Comparison of ENCODE assay signal across 9 mouse cellular contexts in genomic region chr13:21243196-21243595, GRCm38 (mm10). TPM values are rescaled to one million over a fixed set of nuclear protein-coding genes. Genes with fewer than 3 reads are reported as not detected.
DNase-seq lines count a peak whose midpoint lies in the region; ATAC-seq and TF ChIP-seq lines count a peak whose summit lies in the region.
"Had no signal": no experiment of that assay in that cellular context is flagged by ENCODE, and none has a peak within 500 bp of the region (broad histone marks: within the 10 kb centered on the region; RNA-seq: fewer than 3 reads in every experiment).

No protein-coding gene starts in this region.

- no peak for TF ChIP-seq CTCF in midbrain, postnatal 0 days (IDR thresholded peaks at IDR 0.05)

- 23% methylated on average over 13 of the region's 13 CpGs for WGBS in kidney, embryonic 16.5 days
- 22% methylated on average over 13 of the region's 13 CpGs for WGBS in embryonic facial prominence, embryonic 14.5 days
- WGBS in intestine, embryonic 15.5 days: 17% methylated on average over 13 of the region's 13 CpGs
- WGBS in midbrain, postnatal 0 days: 22% methylated on average over 13 of the region's 13 CpGs

- H3K27me3 ChIP-seq in kidney, embryonic 16.5 days (ENCODE audit: insufficient read depth, low read length): peaks cover 23% of the 10 kb centered on the region
- peaks cover 17% of the 10 kb centered on the region for H3K27me3 ChIP-seq in embryonic facial prominence, embryonic 14.5 days (replicated peaks; ENCODE audit: control insufficient read depth, insufficient read depth, low read length)
- H3K27me3 ChIP-seq in intestine, embryonic 15.5 days (replicated peaks): no peaks in the 10 kb centered on the region
- H3K27me3 ChIP-seq in midbrain, postnatal 0 days (ENCODE audit: insufficient read depth, low read length): peaks cover 17% of the 10 kb centered on the region

- H3K4me1 ChIP-seq in kidney, embryonic 16.5 days (ENCODE audit: insufficient read depth, low read length): peaks cover 8% of the 10 kb centered on the region; the same call in 1 of the 2 replicates
- H3K4me1 ChIP-seq in embryonic facial prominence, embryonic 14.5 days (ENCODE audit: control insufficient read depth, insufficient read depth, low read length): no peaks in the 10 kb centered on the region
- H3K4me1 ChIP-seq in intestine, embryonic 15.5 days (replicated peaks): peaks cover 5% of the 10 kb centered on the region
- H3K4me1 ChIP-seq in midbrain, postnatal 0 days (ENCODE audit: insufficient read depth, low read length): no peaks in the 10 kb centered on the region

- H3K9me3 ChIP-seq in kidney, embryonic 16.5 days (ENCODE audit: low read length): peaks cover 3% of the 10 kb centered on the region; the same call in 1 of the 2 replicates
- no peaks in the 10 kb centered on the region for H3K9me3 ChIP-seq in embryonic facial prominence, embryonic 14.5 days (ENCODE audit: control insufficient read depth, low read length)
- no peaks in the 10 kb centered on the region for H3K9me3 ChIP-seq in intestine, embryonic 15.5 days
- H3K9me3 ChIP-seq in midbrain, postnatal 0 days (ENCODE audit: low read length): no peaks in the 10 kb centered on the region

- no peak for ATAC-seq in kidney, embryonic 16.5 days (ENCODE audit: low FRiP score, low TSS enrichment)
- ATAC-seq in embryonic facial prominence, embryonic 14.5 days (ENCODE audit: low read depth): no peak
- ATAC-seq in intestine, embryonic 15.5 days: no peak
- no peak for ATAC-seq in midbrain, postnatal 0 days (ENCODE audit: low FRiP score)

- no peak for DNase-seq in kidney, adult 18-20 months
- DNase-seq in embryonic facial prominence, embryonic 14.5 days (ENCODE audit: low spot score): no peak
- DNase-seq in midbrain, postnatal 0 days (ENCODE audit: low spot score): no peak
- DNase-seq in retina, embryonic 14.5 days (ENCODE audit: low spot score): no peak
- no peak for DNase-seq in thymus, postnatal 25 days
- DNase-seq in T-cell, adult 2 months (ENCODE audit: low spot score): no peak

- H3K36me3 ChIP-seq in kidney, embryonic 16.5 days (ENCODE audit: insufficient read depth, low read length): no peaks in the 10 kb centered on the region
- no peaks in the 10 kb centered on the region for H3K36me3 ChIP-seq in embryonic facial prominence, embryonic 14.5 days (ENCODE audit: control insufficient read depth, insufficient read depth, low read length)
- H3K36me3 ChIP-seq in intestine, embryonic 15.5 days: no peaks in the 10 kb centered on the region
- H3K36me3 ChIP-seq in midbrain, postnatal 0 days (ENCODE audit: insufficient read depth, low read length): no peaks in the 10 kb centered on the region

- H3K4me2 ChIP-seq in kidney, embryonic 16.5 days (replicated peaks; ENCODE audit: low read depth, low read length): peak overlapping the region; percentile 53
- peak overlapping the region; percentile 50 for H3K4me2 ChIP-seq in embryonic facial prominence, embryonic 14.5 days (ENCODE audit: low read depth, low read length)
- H3K4me2 ChIP-seq in intestine, embryonic 15.5 days (replicated peaks): peak overlapping the region; percentile 50
- peak overlapping the region; percentile 33 for H3K4me2 ChIP-seq in midbrain, postnatal 0 days (ENCODE audit: low read depth, low read length, poor library complexity, severe bottlenecking)

- peak overlapping the region; percentile 38 for H3K4me3 ChIP-seq in kidney, embryonic 16.5 days (ENCODE audit: low read length)
- H3K4me3 ChIP-seq in embryonic facial prominence, embryonic 14.5 days (ENCODE audit: low read depth, low read length): peak overlapping the region; percentile 20
- peak overlapping the region; percentile 15; the same call in 1 of the 2 replicates for H3K4me3 ChIP-seq in intestine, embryonic 15.5 days (replicated peaks)
- peak overlapping the region; percentile 11; the same call in 1 of the 2 replicates for H3K4me3 ChIP-seq in midbrain, postnatal 0 days (ENCODE audit: low read depth, low read length)

- 0 out of 2 replicates have a peak overlapping the region, but pooled peaks have one; percentile 20 for H3K9ac ChIP-seq in kidney, embryonic 16.5 days (replicated peaks; ENCODE audit: low read length)
- 0 out of 2 replicates have a peak overlapping the region, but pooled peaks have one; percentile 28 for H3K9ac ChIP-seq in embryonic facial prominence, embryonic 14.5 days (ENCODE audit: low read depth, low read length)
- no peak overlapping the region for H3K9ac ChIP-seq in intestine, embryonic 15.5 days
- no peak overlapping the region for H3K9ac ChIP-seq in midbrain, postnatal 0 days (replicated peaks; ENCODE audit: low read length, poor library complexity, severe bottlenecking)

- no peak overlapping the region for H3K27ac ChIP-seq in kidney, embryonic 16.5 days (ENCODE audit: low read length)
- H3K27ac ChIP-seq in embryonic facial prominence, embryonic 14.5 days (replicated peaks; ENCODE audit: low read depth, low read length): no peak overlapping the region
- no peak overlapping the region for H3K27ac ChIP-seq in intestine, embryonic 15.5 days
- no peak overlapping the region for H3K27ac ChIP-seq in midbrain, postnatal 0 days (ENCODE audit: low read depth, low read length)

RNA-seq across cellular contexts. Expression of gene Gpx5, which starts 49.3 kb away (rescaled TPM):
- not detected in 2 replicates for polyA plus RNA-seq in kidney, embryonic 16.5 days (2015; fragmentation: Nextera tagmentation; extraction: Ambion mirVana)
- polyA plus RNA-seq in embryonic facial prominence, embryonic 14.5 days (2014; fragmentation: Nextera tagmentation; extraction: Ambion mirVana): not detected in 2 replicates
- not detected in 2 replicates for polyA plus RNA-seq in intestine, embryonic 15.5 days (2015; fragmentation: Nextera tagmentation; extraction: Ambion mirVana)
- not detected in 2 replicates for total RNA-seq in midbrain, postnatal 0 days (2014; rRNA removed)
- not detected in 2 replicates for polyA plus RNA-seq in midbrain, postnatal 0 days (2015; fragmentation: Nextera tagmentation; extraction: Ambion mirVana)
- total RNA-seq: monocyte, adult 5-6 weeks had no signal

Comparison
In these comparisons a context has a peak if more than half of its experiments do, and no peak if none do; other contexts are left out.
1. H3K9ac ChIP-seq: peak in kidney, embryonic 16.5 days (single experiment) and embryonic facial prominence, embryonic 14.5 days (single experiment); none in intestine, embryonic 15.5 days (single experiment) and midbrain, postnatal 0 days (single experiment).
2. Peak in every context shown above with its lines, with median percentiles within 50 percentile points of each other: H3K4me2 ChIP-seq and H3K4me3 ChIP-seq.